Mouse (Mus musculus) B cell, adult 62 days (primary cell): ENCODE measurements around the gene Cutal. TPM values are rescaled to one million over a fixed set of nuclear protein-coding genes. Genes with fewer than 3 reads are reported as not detected.

Experiments used
- total RNA-seq: library from RNA; stranded (reverse); gene quantifications from 4 replicates; pipeline ENCODE4 v1.2.4, GENCODE M21; 2023

Cutal gene
- total RNA-seq: not detected in 4 replicates

DNA sequence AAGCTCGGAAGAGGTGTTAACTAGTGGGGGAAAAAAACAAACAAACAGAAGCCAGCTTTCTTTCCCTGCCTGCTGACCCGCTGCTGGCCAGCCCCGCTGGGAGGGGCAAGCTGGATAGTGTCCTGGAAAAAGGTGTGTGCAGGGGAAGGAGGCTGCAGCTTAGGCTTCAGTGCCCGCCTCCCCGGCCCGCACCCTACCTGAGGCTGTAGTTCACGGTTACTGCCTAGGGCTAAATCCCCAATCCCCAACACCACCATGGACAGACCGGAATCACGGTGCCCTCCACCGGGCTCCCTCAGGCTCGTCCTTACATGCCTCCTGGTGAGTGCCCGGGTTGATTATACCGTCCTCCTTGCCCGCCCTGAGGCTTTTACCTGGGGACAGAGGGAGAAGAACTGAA, at the start of gene Cutal:
Cutal (plus strand) TSS at position 126 of the 400 bp plus-strand sequence.

DNA sequence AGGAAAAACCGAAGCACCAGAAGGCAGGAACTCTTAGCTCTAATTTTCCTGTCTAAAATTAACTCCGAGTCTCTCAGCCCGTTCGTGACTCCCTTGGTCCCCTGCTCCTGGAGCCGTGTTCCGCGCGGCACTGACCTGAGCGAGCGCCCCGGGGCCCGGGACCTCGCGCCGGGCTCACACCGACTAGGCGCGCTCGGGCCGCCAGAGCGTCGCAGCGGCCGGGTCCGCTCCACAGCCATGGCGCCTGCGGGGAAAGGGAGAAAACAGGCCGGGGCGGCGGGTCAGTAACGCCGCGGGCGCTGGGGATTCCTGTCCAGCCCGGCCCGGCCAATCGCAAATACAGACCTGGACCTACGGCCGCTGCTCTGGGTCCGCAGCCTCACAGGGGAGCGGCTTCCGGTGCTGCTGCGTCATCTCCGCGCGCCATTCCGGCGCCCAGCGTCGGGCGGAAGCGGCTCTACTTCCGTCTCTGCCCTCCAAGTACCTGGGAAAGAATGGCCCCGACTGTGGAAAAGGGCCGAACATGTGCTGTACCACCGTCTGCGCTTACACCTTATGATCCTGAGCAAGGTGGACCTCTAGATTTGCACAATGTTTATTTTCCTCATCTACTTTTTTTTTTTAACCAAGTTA, 48.3 kb upstream of the Cutal start, which contains the start of gene Fbxw2:
Fbxw2 (minus strand) TSS at position 485 of the 633 bp plus-strand sequence.

DNA sequence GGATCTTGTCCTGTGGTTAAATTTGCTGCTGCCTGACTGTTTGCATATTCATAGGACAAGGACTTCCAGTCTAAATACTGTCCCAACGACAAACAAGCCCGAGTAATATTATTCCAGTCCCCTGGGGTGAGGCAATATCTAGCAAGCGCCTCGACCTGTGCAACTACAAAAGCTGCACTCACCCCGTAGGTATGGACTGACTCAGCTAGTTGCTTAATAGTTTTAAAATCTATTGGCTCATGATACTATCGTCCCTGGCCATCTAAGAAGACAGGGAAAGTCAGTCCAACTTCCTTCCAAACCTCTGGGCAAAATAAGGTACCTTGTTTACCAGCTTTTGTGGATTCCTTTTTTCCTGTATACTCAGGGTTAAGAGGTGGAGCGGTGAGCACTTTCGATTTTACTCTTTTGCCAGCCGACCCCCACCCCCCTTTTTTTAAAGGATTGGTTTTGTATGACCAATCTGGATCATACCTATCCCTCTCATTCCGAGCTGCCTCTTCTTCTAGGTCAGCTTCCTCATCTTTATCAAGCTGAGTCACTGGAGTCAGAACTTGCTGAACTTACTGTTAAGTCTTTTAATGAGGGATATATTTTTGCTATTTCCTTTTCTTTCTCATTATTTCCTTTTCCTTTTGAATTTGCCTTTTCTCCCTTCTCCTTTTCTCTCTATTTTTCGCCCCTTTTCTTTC, 41.3 kb upstream of the Cutal start, which contains the start of gene Gm34653:
Gm34653 (plus strand) TSS at position 242 of the 692 bp plus-strand sequence.

DNA sequence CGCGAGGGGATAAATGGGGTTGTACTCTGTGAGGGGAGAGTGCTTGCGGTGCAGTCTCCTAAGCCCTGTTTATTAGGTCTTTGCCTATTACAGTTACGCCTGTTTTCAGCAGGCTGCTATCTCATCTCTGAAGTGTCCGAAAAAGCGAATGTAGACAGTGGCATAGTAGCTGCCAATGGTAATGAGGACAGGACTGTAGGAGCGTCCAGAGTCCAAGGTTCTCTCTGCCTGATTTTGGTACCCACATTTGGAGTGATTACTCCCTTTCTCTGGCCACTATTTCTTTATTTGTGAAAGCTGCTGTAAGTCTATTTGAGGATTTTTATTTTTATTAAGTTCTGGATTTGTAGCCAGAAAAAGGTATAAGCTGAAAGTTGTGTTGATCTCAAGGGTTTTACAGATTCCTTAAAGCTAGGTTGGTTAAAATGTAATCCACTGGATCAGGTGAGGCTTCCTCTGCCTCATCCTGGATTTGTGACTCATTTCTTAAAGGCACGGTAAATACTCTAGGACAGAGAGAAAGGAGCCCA, 685 bp downstream of the Cutal start, which contains the start of gene Psmd5:
Psmd5 (minus strand) TSS at position 153 of the 530 bp plus-strand sequence.

DNA sequence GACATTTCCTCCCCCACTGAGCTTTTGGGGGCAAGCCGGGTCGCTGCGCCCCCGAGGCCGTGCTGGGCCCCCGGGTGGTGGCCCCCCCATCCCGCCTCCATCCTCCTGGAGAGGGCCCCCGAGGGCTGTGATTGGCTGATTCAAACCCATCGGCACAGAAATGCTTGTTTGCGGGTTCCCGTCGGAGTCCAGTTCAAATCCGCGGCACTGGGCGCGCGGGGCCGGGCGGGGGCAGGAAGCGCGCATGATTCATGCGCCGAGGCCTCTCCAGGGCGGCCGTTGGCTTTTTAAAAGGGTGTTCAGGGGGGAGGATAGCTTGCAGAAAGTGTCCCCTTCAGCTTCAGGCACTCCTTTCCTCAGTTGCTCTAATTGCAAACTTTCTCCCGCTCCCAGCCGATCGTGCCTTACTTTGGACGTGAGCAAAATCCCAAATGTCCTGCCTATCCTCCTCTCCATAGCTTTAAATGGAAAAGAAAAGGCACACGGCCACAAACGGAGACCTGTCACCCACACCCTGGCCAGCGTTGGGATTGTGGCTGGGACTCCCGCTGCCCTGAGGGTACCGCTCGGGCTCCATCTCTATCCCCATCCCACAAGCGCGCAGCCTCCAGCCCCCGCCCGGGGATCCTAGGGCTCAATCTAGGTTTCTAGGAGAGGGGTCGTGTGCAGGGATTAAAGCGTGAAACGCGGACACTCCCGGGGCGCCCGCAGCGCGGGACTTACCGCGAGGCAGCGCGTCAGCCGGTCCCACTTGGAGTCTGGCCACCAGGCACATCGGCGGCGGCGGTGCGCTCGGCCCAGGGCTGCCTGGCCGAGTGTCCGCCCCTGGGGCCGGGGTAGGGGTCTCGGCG, 39.2 kb downstream of the Cutal start, which contains the start of gene Phf19:
Phf19 (minus strand) TSS at position 809 of the 851 bp plus-strand sequence.

Other genes with a start within 250 kb of the Cutal start
- 108 to 112 TPM (median 111 TPM) in 4 replicates for gene Gapvd1, start 119.2 kb upstream of the Cutal start, total RNA-seq
- 798 to 869 TPM (median 851 TPM) in 4 replicates for gene Hspa5, start 102.4 kb upstream of the Cutal start, total RNA-seq
- 12.5 to 20.2 TPM (median 15.5 TPM) in 4 replicates for gene Rabepk, start 74.5 kb upstream of the Cutal start, total RNA-seq
- gene Fbxw2, start 48.1 kb upstream of the Cutal start, total RNA-seq: 94.0 to 107 TPM (median 98.2 TPM) in 4 replicates
- gene Gm34653, start 41.4 kb upstream of the Cutal start, total RNA-seq: not detected in 4 replicates
- gene Psmd5, start 572 bp downstream of the Cutal start, total RNA-seq: 24.6 to 32.8 TPM (median 28.1 TPM) in 4 replicates
- gene Phf19, start 39.6 kb downstream of the Cutal start, total RNA-seq: 8.3 to 20.1 TPM (median 17.3 TPM) in 4 replicates
- 69.2 to 81.1 TPM (median 72.1 TPM) in 4 replicates for gene Traf1, start 87.4 kb downstream of the Cutal start, total RNA-seq
- gene Hc, start 187.0 kb downstream of the Cutal start, total RNA-seq: not detected in 4 replicates
- gene AI182371, start 227.1 kb downstream of the Cutal start, total RNA-seq: 0.57 to 1.8 TPM (median 0.92 TPM) in 4 replicates
- gene Cntrl, start 235.1 kb downstream of the Cutal start, total RNA-seq: 115 to 136 TPM (median 130 TPM) in 4 replicates